Mouse (Mus musculus) neural tube, embryonic 11.5 days (tissue): ENCODE data around the gene Rbm14. TPM values are rescaled to one million over a fixed set of nuclear protein-coding genes. Genes with fewer than 3 reads are reported as not detected.

Experiments
- ATAC-seq: fragments of 200-750 bp; cut with Nextera tagmentation; 2 replicates; pipeline ENCODE4 v1.8.0; 2017; ENCODE audit warnings: moderate number of reproducible peaks, mild to moderate bottlenecking, moderate TSS enrichment, moderate library complexity; ENCODE audit not compliant: insufficient read depth, low FRiP score, low TSS enrichment
- DNase-seq: peaks from one replicate; pipeline ENCODE4 v3.0.0-alpha.2; 2015; ENCODE audit warnings: low spot score
- H3K27ac ChIP-seq: fragments of 300-500 bp; sonication (generic); 2 replicates; pipeline ENCODE4 v1.5.1; 2014; ENCODE audit warnings: low read depth, mild to moderate bottlenecking, low read length
- H3K27me3 ChIP-seq: fragments of 300-500 bp; sonication (generic); 2 replicates; pipeline ENCODE4 v1.6.1; 2014; ENCODE audit warnings: mild to moderate bottlenecking, low read length, mixed read lengths; ENCODE audit not compliant: control insufficient read depth, insufficient read depth
- H3K36me3 ChIP-seq: fragments of 300-500 bp; sonication (generic); 2 replicates; pipeline ENCODE4 v1.6.1; 2014; ENCODE audit warnings: mild to moderate bottlenecking, low read length, moderate library complexity, mixed read lengths; ENCODE audit not compliant: control insufficient read depth, insufficient read depth
- H3K4me1 ChIP-seq: fragments of 300-500 bp; sonication (generic); 2 replicates; pipeline ENCODE4 v1.6.1; 2014; ENCODE audit warnings: low read length, mixed read lengths; ENCODE audit not compliant: control insufficient read depth, insufficient read depth
- H3K4me2 ChIP-seq: fragments of 300-500 bp; sonication (generic); 2 replicates; pipeline ENCODE4 v1.6.1; 2014; ENCODE audit warnings: low read depth, mild to moderate bottlenecking, moderate library complexity
- H3K4me3 ChIP-seq: fragments of 300-500 bp; sonication (generic); 2 replicates; pipeline ENCODE4 v1.5.1; 2014; ENCODE audit warnings: low read depth, low read length
- H3K9ac ChIP-seq: fragments of 300-500 bp; sonication (generic); 2 replicates; pipeline ENCODE4 v1.6.1; 2014; ENCODE audit warnings: mild to moderate bottlenecking, low read length
- H3K9me3 ChIP-seq: fragments of 300-500 bp; sonication (generic); 2 replicates; pipeline ENCODE4 v1.6.1; 2016; ENCODE audit warnings: low read length; ENCODE audit not compliant: control insufficient read depth
- WGBS: fragments of 180-500 bp; shearing (Covaris S2); extraction: QIAGEN DNeasy Blood & Tissue Kit; methylation state at CpG from one replicate; pipeline ENCODE4 v1.1.7; 2014; 5-methylcytosine and 5-hydroxymethylcytosine counted together
- polyA plus RNA-seq: library from polyadenylated mRNA; unstranded; fragments of >200 nt; fragmentation: Nextera tagmentation; extraction: Ambion mirVana; gene quantifications from 2 replicates; pipeline ENCODE4 v1.2.1, GENCODE M21; 2014

Gene Rbm14
- polyA plus RNA-seq, 1 experiment from 2014 or later = 116 TPM

DNA sequence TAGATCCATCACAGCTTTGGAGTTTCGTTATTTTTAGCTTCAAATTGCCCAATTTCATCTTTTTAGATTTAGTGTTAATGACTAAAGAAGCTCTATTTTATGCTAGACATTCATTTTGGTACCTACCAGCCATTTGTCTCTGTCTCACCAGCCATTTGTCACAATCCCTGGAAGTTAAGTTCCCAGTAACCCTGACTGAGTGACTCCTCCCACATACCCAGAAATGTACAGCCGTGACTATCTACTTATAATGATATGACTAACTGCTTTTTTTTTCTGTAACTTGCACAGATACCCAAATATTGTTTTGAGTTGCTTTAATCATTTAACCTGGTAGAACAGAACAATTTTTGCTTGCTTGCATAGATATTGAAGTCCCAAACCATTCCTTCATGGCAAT, 34.4 kb upstream of the Rbm14 start:
- Histone ChIP-seq H3K27me3 (peaks cover 6% of the 10 kb centered on the region), H3K9me3 (no peaks in the 10 kb centered on the region), H3K4me1 (no peaks in the 10 kb centered on the region), H3K36me3 (no peaks in the 10 kb centered on the region), H3K4me3 (no peak overlapping the region), H3K9ac (no peak overlapping the region), H3K4me2 (no peak overlapping the region), H3K27ac (no peak overlapping the region)
- 71% methylated on average over 2 of the region's 2 CpGs for WGBS
- DNase-seq (no peak), ATAC-seq (no peak)

DNA sequence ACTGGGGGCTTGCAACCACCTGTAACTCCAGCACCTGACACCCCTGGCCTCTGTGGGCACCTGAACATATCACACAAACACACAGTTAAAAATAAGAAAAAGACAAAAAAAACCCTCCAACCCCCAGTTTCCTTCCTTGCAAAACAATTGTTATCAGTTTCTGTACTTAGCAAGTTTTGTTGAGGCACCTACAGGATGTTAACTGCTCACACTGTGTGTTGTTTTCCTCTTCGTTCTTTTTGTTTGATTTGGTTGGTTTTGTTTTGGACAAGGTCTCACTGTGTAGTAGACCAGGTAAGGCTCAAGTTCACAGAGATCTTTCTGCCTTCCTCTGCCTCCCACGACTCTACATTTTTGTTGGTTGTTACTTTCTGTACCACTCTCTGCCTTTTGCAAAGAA, 31.2 kb upstream of the Rbm14 start:
- WGBS = 79% methylated on average over 2 of the region's 2 CpGs
- no peak for DNase-seq
- peaks cover 11% of the 10 kb centered on the region; the same call in 1 of the 2 replicates for H3K4me1 ChIP-seq
- H3K36me3 ChIP-seq = no peaks in the 10 kb centered on the region
- H3K4me2 ChIP-seq = no peak overlapping the region
- H3K4me3 ChIP-seq = no peak overlapping the region
- no peak overlapping the region for H3K9ac ChIP-seq
- no peak overlapping the region for H3K27ac ChIP-seq
- no peaks in the 10 kb centered on the region for H3K9me3 ChIP-seq
- peaks cover 17% of the 10 kb centered on the region for H3K27me3 ChIP-seq
- no peak for ATAC-seq

DNA sequence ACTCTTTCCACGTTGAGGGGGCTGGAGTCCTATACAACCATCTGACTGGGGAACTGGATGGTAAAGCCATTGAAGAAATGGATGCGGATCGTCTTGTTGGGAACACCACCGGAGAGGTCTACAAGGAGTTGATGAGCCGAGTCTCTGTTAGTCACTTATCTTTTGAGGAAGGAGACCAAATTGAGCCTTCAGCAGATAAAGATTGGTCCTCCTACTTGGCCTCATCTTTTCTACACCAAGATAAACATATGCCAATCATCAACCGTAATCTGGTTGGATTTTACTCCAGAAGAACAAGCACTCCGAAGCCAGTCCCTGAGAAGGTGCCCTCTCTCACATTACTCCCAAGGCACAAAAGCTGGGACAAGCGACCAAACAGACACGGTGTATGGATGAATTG, 29.4 kb upstream of the Rbm14 start:
- Histone ChIP-seq H3K4me2 (no peak overlapping the region), H3K27ac (no peak overlapping the region), H3K9me3 (no peaks in the 10 kb centered on the region), H3K4me3 (no peak overlapping the region), H3K27me3 (peaks cover 17% of the 10 kb centered on the region), H3K4me1 (peaks cover 11% of the 10 kb centered on the region; the same call in 1 of the 2 replicates), H3K9ac (no peak overlapping the region), H3K36me3 (no peaks in the 10 kb centered on the region)
- no peak for ATAC-seq
- no peak for DNase-seq
- WGBS = 83% methylated on average over 9 of the region's 9 CpGs

DNA sequence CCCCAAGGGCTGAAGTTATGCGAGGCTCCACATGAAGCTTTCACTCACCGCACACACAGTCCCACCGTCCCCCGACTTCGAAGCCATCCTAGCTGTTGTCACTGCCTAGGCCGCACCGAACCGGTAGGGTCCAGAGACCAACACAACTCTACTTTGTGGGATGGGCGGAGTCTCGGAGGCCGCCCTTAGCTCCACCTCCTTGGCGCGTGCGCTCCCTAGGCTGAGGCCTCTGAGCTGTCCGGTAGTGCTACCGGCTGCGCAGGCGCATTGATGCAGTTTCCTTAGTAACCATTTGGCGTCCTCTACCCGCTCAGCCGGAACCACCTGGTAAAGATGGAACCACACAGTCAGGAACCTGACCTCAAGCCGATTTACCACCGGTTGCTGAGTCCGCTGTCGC, 27.7 kb upstream of the Rbm14 start, which contains the start of the genes Ccs and Ccdc87:
Ccs (minus strand) TSS at position 184 of the 400 bp plus-strand sequence.
Ccdc87 (plus strand) TSS at position 218 of the 400 bp plus-strand sequence.
- DNase-seq (peak; percentile 96), ATAC-seq (peak; percentile 96)
- H3K27ac ChIP-seq = no peak within 1 kb of the TSS
- H3K9me3 ChIP-seq = no peaks in the 10 kb centered on the region
- under 1% methylated on average over 25 of the region's 25 CpGs for WGBS
- H3K27me3 ChIP-seq = peaks cover 17% of the 10 kb centered on the region
- H3K4me3 ChIP-seq = peak within 1 kb of the TSS; percentile 52
- H3K9ac ChIP-seq = peak within 1 kb of the TSS; percentile 64
- peak within 1 kb of the TSS; percentile 97 for H3K4me2 ChIP-seq
- peaks cover 11% of the 10 kb centered on the region; the same call in 1 of the 2 replicates for H3K4me1 ChIP-seq
- no peaks in the 10 kb centered on the region for H3K36me3 ChIP-seq

GRCm38 (mm10) chr19:4838526-4839140, 27.2 kb upstream of the Rbm14 start:
- no peaks in the 10 kb centered on the region for H3K36me3 ChIP-seq
- ATAC-seq = 0 out of 2 replicates have a peak, but pooled peaks have one; percentile 23
- peak overlapping the region; percentile 52 for H3K4me3 ChIP-seq
- H3K9ac ChIP-seq = peak overlapping the region; percentile 64
- no peak overlapping the region for H3K27ac ChIP-seq
- H3K4me1 ChIP-seq = peaks cover 11% of the 10 kb centered on the region; the same call in 1 of the 2 replicates
- WGBS = 36% methylated on average over 10 of the region's 10 CpGs
- peaks cover 17% of the 10 kb centered on the region for H3K27me3 ChIP-seq
- peak overlapping the region; percentile 97 for H3K4me2 ChIP-seq
- no peaks in the 10 kb centered on the region for H3K9me3 ChIP-seq
- DNase-seq = no peak

DNA sequence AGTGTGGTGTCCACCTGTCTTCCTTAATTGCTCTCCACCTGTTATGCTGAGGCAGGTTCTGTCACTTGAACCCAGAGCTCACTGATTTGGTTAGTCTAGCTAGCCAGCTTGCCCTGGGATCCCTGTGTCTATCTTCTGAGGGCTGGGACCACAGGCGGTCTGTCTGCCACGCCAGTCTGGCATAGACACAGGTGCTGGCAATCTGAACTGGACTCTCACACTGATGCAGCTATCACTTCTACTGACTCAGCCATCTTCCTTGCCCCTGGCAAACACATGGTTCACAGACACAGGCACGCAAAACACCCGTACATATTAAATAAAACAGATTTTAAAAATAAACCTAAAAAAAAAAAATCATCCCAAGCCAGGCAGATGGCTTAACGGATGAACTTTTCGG, 25.6 kb upstream of the Rbm14 start:
- Histone ChIP-seq H3K9me3 (no peaks in the 10 kb centered on the region), H3K36me3 (no peaks in the 10 kb centered on the region), H3K4me1 (peaks cover 11% of the 10 kb centered on the region; the same call in 1 of the 2 replicates), H3K9ac (no peak overlapping the region), H3K27ac (no peak overlapping the region), H3K4me3 (no peak overlapping the region), H3K27me3 (peaks cover 17% of the 10 kb centered on the region), H3K4me2 (no peak overlapping the region)
- no peak for ATAC-seq
- DNase-seq = no peak
- WGBS = 90% methylated on average over 6 of the region's 6 CpGs

DNA sequence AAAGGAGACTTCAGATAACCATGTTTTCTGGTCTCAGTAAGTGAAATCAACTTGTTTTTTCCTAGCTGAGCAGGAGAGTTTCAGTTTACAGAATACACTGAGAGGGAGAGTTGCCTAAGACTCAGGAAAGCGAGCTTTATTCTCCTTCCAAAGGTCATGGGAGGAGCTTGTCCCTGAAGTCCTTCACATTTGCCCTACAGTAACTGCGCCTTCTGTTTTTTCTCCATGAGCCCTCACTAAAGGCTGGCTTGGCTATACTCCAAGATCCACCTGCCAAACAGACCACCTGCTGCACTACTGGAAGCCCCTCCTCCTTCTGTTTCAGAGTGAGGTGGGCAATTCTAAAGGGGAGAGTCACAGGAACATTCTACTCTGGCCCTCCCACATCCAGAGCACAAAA, 24.7 kb upstream of the Rbm14 start:
- Histone ChIP-seq H3K27ac (no peak overlapping the region), H3K4me3 (no peak overlapping the region), H3K27me3 (peaks cover 14% of the 10 kb centered on the region), H3K4me2 (no peak overlapping the region), H3K9me3 (no peaks in the 10 kb centered on the region), H3K4me1 (peaks cover 11% of the 10 kb centered on the region; the same call in 1 of the 2 replicates), H3K36me3 (no peaks in the 10 kb centered on the region), H3K9ac (no peak overlapping the region)
- WGBS = 84% methylated on average over 2 of the region's 2 CpGs
- DNase-seq (no peak), ATAC-seq (no peak)

DNA sequence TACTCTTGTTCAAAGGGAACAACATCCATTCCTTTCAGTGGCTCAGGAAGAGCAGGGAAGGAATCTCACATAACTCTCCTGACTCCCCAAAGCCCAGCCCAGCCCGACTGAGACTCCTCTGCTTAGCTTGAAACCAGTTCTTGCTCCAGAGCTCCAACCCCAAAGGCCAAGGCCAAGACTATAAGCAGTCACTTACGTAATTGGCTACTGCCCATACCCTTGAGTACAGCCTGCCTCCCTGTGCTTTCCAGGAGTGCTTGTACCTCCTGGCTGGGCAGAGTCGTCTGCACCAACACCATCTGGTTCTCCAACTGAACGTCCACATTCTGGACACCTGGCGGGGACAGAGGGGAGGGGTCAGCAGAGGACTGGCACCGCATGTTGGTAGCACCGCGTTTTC, 22.5 kb upstream of the Rbm14 start:
- no peak overlapping the region for H3K27ac ChIP-seq
- H3K4me3 ChIP-seq = no peak overlapping the region
- no peak overlapping the region for H3K4me2 ChIP-seq
- DNase-seq = no peak
- no peak overlapping the region for H3K9ac ChIP-seq
- H3K4me1 ChIP-seq = peaks cover 7% of the 10 kb centered on the region; the same call in 1 of the 2 replicates
- 87% methylated on average over 8 of the region's 8 CpGs for WGBS
- H3K27me3 ChIP-seq = no peaks in the 10 kb centered on the region
- no peaks in the 10 kb centered on the region for H3K9me3 ChIP-seq
- H3K36me3 ChIP-seq = no peaks in the 10 kb centered on the region
- ATAC-seq = no peak

DNA sequence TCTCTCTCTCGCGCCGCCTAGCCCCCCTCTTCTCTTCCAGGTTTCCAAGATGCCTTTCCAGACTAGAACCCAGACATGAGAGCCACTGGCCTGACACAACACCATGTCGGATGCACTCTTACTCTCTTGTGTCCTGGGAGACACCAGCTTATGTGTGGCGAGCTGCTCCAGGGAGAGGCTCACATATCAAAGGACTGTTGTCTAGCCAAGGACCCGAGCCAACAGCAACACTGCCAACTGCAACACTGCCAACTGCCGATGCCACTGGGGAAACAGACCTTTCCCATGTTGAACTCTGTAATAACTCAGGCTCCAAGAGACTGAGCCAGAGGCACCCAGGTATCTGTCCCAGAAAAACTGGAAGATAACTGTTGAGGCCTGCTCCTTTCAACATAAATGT, 17.7 kb upstream of the Rbm14 start:
- H3K36me3 ChIP-seq = 0 out of 2 replicates have a peak, but pooled peaks cover 3% of the 10 kb centered on the region
- no peaks in the 10 kb centered on the region for H3K4me1 ChIP-seq
- ATAC-seq (no peak), DNase-seq (no peak)
- no peak overlapping the region for H3K9ac ChIP-seq
- H3K4me3 ChIP-seq = no peak overlapping the region
- H3K9me3 ChIP-seq = no peaks in the 10 kb centered on the region
- no peaks in the 10 kb centered on the region for H3K27me3 ChIP-seq
- WGBS = 64% methylated on average over 7 of the region's 7 CpGs
- H3K4me2 ChIP-seq = no peak overlapping the region
- no peak overlapping the region for H3K27ac ChIP-seq
